Mouse (Mus musculus) MEL (cell line): ENCODE measurements around the gene Cpsf4. TPM values are rescaled to one million over a fixed set of nuclear protein-coding genes. Genes with fewer than 3 reads are reported as not detected.

Source experiments
- DNase-seq: peaks from one replicate; pipeline ENCODE4 v3.0.0; 2011; ENCODE audit warnings: low read depth, low spot score
- H3K27ac ChIP-seq: 2 replicates; pipeline ENCODE4 v1.5.1; 2012; ENCODE audit warnings: low read depth, mild to moderate bottlenecking, control low read depth, low read length, moderate library complexity; ENCODE audit not compliant: control insufficient read depth
- H3K27me3 ChIP-seq, 2 experiments: fragments of 150-350 bp in 1 of 2; sonication (generic) in 1 of 2; 2 replicates each; pipeline ENCODE4 v1.6.1; 2012; ENCODE audit warnings: low read length in 2 of 2, mild to moderate bottlenecking in 2 of 2, improper control_type of control experiment in 1 of 2, moderate library complexity in 1 of 2; ENCODE audit not compliant: insufficient read depth in 2 of 2, control insufficient read depth in 1 of 2
- H3K36me3 ChIP-seq, 2 experiments: 2 replicates each; pipeline ENCODE4 v1.6.1; 2012 to 2014; ENCODE audit warnings: low read length in 2 of 2, improper control_type of control experiment in 1 of 2, inconsistent platforms in 1 of 2, mild to moderate bottlenecking in 1 of 2; ENCODE audit not compliant: insufficient read depth in 2 of 2, control insufficient read depth in 1 of 2
- H3K4me1 ChIP-seq, 2 experiments: fragments of 150-350 bp in 1 of 2; sonication (generic) in 1 of 2; 2 replicates each; pipeline ENCODE4 v1.6.1; 2012; ENCODE audit warnings: low read length in 2 of 2, improper control_type of control experiment in 1 of 2, mild to moderate bottlenecking in 1 of 2; ENCODE audit not compliant: insufficient read depth in 2 of 2, control insufficient read depth in 1 of 2
- H3K4me3 ChIP-seq, 2 experiments: fragments of 150-350 bp in 1 of 2; sonication (generic) in 1 of 2; 2 replicates each; pipeline ENCODE4 v1.5.1; 2012; ENCODE audit warnings: low read depth in 2 of 2, low read length in 2 of 2, mild to moderate bottlenecking in 2 of 2, moderate library complexity in 2 of 2, control low read depth in 1 of 2, improper control_type of control experiment in 1 of 2; ENCODE audit not compliant: control insufficient read depth in 1 of 2, insufficient read depth in 1 of 2
- H3K79me2 ChIP-seq: 2 replicates; pipeline ENCODE4 v1.6.1; 2012; ENCODE audit warnings: mild to moderate bottlenecking, low read length, moderate library complexity; ENCODE audit not compliant: control insufficient read depth, poor library complexity, insufficient read depth
- H3K9ac ChIP-seq: 2 replicates; pipeline ENCODE4 v1.6.1; 2012; ENCODE audit warnings: low read depth, mild to moderate bottlenecking, control low read depth, low read length, moderate library complexity; ENCODE audit not compliant: control insufficient read depth, poor library complexity, severe bottlenecking
- H3K9me3 ChIP-seq: fragments of 150-350 bp; sonication (generic); replicated peaks from 2 replicates; pipeline ENCODE4 v1.6.1; 2012; ENCODE audit warnings: mild to moderate bottlenecking, low read length, improper control_type of control experiment, moderate library complexity; ENCODE audit not compliant: insufficient read depth
- BHLHE40 ChIP-seq: IDR thresholded peaks from 2 replicates; pipeline ENCODE4 v1.6.1; 2012; ENCODE audit warnings: low read depth, mild to moderate bottlenecking, inconsistent platforms, low read length, improper control_type of control experiment, borderline replicate concordance
- CHD1 ChIP-seq: IDR thresholded peaks from 2 replicates; pipeline ENCODE4 v1.6.1; 2012; ENCODE audit warnings: low read depth, mild to moderate bottlenecking, inconsistent platforms, low read length, improper control_type of control experiment
- CHD2 ChIP-seq: IDR thresholded peaks from 2 replicates; pipeline ENCODE4 v1.6.1; 2011; ENCODE audit warnings: low read length, improper control_type of control experiment
- E2F4 ChIP-seq: IDR thresholded peaks from 2 replicates; pipeline ENCODE4 v1.6.1; 2011; ENCODE audit warnings: low read depth, low read length, improper control_type of control experiment, borderline replicate concordance
- ELF1 ChIP-seq: IDR thresholded peaks from 2 replicates; pipeline ENCODE4 v1.6.1; 2014; ENCODE audit warnings: low read depth, mild to moderate bottlenecking, inconsistent platforms, low read length, improper control_type of control experiment, moderate library complexity
- EP300 ChIP-seq, 2 experiments: IDR thresholded peaks; 2 replicates each; pipeline ENCODE4 v1.6.1; 2011; ENCODE audit warnings: improper control_type of control experiment in 2 of 2, low read length in 2 of 2, low read depth in 1 of 2, mild to moderate bottlenecking in 1 of 2
- ETS1 ChIP-seq: IDR thresholded peaks from 2 replicates; pipeline ENCODE4 v1.6.1; 2012; ENCODE audit warnings: low read depth, mild to moderate bottlenecking, inconsistent platforms, low read length, improper control_type of control experiment, moderate library complexity
- GABPA ChIP-seq: IDR thresholded peaks from 2 replicates; pipeline ENCODE4 v1.6.1; 2012; ENCODE audit warnings: low read depth, mild to moderate bottlenecking, inconsistent platforms, low read length, improper control_type of control experiment, moderate library complexity
- GATA1 ChIP-seq: IDR thresholded peaks from 2 replicates; pipeline ENCODE4 v1.6.1; 2011; ENCODE audit warnings: low read depth, low read length, improper control_type of control experiment
- HCFC1 ChIP-seq: IDR thresholded peaks from 2 replicates; pipeline ENCODE4 v1.6.1; 2012; ENCODE audit warnings: low read depth, mild to moderate bottlenecking, inconsistent platforms, low read length, improper control_type of control experiment, moderate library complexity
- JUND ChIP-seq: IDR thresholded peaks from 2 replicates; pipeline ENCODE4 v1.6.1; 2011; ENCODE audit warnings: low read depth, mild to moderate bottlenecking, improper control_type of control experiment, low read length
- KAT2A ChIP-seq: conservative IDR thresholded peaks from 2 replicates; pipeline ENCODE4 v1.6.1; 2012; ENCODE audit warnings: low read depth, low read length, improper control_type of control experiment, inconsistent platforms
- MAFK ChIP-seq: IDR thresholded peaks from 2 replicates; pipeline ENCODE4 v1.6.1; 2011; ENCODE audit warnings: low read depth, mild to moderate bottlenecking, low read length, improper control_type of control experiment, borderline replicate concordance
- MAX ChIP-seq: IDR thresholded peaks from 2 replicates; pipeline ENCODE4 v1.6.1; 2011; ENCODE audit warnings: low read length, improper control_type of control experiment
- MAZ ChIP-seq: IDR thresholded peaks from 2 replicates; pipeline ENCODE4 v1.6.1; 2012; ENCODE audit warnings: low read depth, mild to moderate bottlenecking, inconsistent platforms, low read length, improper control_type of control experiment
- MEF2A ChIP-seq: IDR thresholded peaks from 2 replicates; pipeline ENCODE4 v1.6.1; 2014; ENCODE audit warnings: low read depth, mild to moderate bottlenecking, inconsistent platforms, low read length, improper control_type of control experiment; ENCODE audit not compliant: poor library complexity, insufficient replicate concordance, severe bottlenecking; ENCODE audit errors: extremely low read depth
- MXI1 ChIP-seq: IDR thresholded peaks from 2 replicates; pipeline ENCODE4 v1.6.1; 2011; ENCODE audit warnings: mild to moderate bottlenecking, low read depth, low read length, improper control_type of control experiment
- MYB ChIP-seq: IDR thresholded peaks from 2 replicates; pipeline ENCODE4 v1.6.1; 2011; ENCODE audit warnings: mild to moderate bottlenecking, low read depth, low read length, improper control_type of control experiment
- MYC ChIP-seq: IDR thresholded peaks from 2 replicates; pipeline ENCODE4 v1.6.1; 2011; ENCODE audit warnings: low read depth, mild to moderate bottlenecking, low read length, improper control_type of control experiment, moderate library complexity
- NELFE ChIP-seq: IDR thresholded peaks from 2 replicates; pipeline ENCODE4 v1.6.1; 2011; ENCODE audit warnings: low read depth, low read length, improper control_type of control experiment
- NRF1 ChIP-seq: IDR thresholded peaks from 2 replicates; pipeline ENCODE4 v1.6.1; 2014; ENCODE audit warnings: low read depth, mild to moderate bottlenecking, inconsistent platforms, low read length, improper control_type of control experiment, moderate library complexity; ENCODE audit not compliant: poor library complexity, insufficient read depth, severe bottlenecking
- POLR2AphosphoS2 ChIP-seq: IDR thresholded peaks from 2 replicates; pipeline ENCODE4 v1.6.1; 2011; ENCODE audit warnings: low read length, improper control_type of control experiment
- POLR2AphosphoS5 ChIP-seq: IDR thresholded peaks from 2 replicates; pipeline ENCODE4 v1.6.1; 2012; ENCODE audit warnings: low read depth, borderline replicate concordance, mild to moderate bottlenecking, inconsistent platforms, low read length, moderate library complexity, mixed read lengths
- RAD21 ChIP-seq: IDR thresholded peaks from 2 replicates; pipeline ENCODE4 v1.6.1; 2011; ENCODE audit warnings: mild to moderate bottlenecking, low read depth, low read length, improper control_type of control experiment
- SIN3A ChIP-seq: IDR thresholded peaks from 2 replicates; pipeline ENCODE4 v1.6.1; 2012; ENCODE audit warnings: low read length, improper control_type of control experiment, inconsistent platforms
- SMC3 ChIP-seq: IDR thresholded peaks from 2 replicates; pipeline ENCODE4 v1.6.1; 2011; ENCODE audit warnings: low read depth, low read length, improper control_type of control experiment
- TAL1 ChIP-seq: IDR thresholded peaks from 2 replicates; pipeline ENCODE4 v1.6.1; 2012; ENCODE audit warnings: mild to moderate bottlenecking, inconsistent platforms, low read length, moderate library complexity, mixed read lengths
- TCF12 ChIP-seq: IDR thresholded peaks from 2 replicates; pipeline ENCODE4 v1.6.1; 2014; ENCODE audit warnings: low read depth, mild to moderate bottlenecking, inconsistent platforms, low read length, improper control_type of control experiment, moderate library complexity
- ZC3H11A ChIP-seq: IDR thresholded peaks from 2 replicates; pipeline ENCODE4 v1.6.1; 2012; ENCODE audit warnings: low read depth, mild to moderate bottlenecking, inconsistent platforms, low read length, improper control_type of control experiment
- ZKSCAN1 ChIP-seq: IDR thresholded peaks from 2 replicates; pipeline ENCODE4 v1.6.1; 2012; ENCODE audit warnings: low read depth, mild to moderate bottlenecking, inconsistent platforms, low read length, improper control_type of control experiment, moderate library complexity
- ZNF384 ChIP-seq: IDR thresholded peaks from 2 replicates; pipeline ENCODE4 v1.6.1; 2012; ENCODE audit warnings: low read depth, mild to moderate bottlenecking, inconsistent platforms, low read length, improper control_type of control experiment
- polyA plus RNA-seq, 2 experiments: library from polyadenylated mRNA; stranded (reverse) in 1 of 2; unstranded in 1 of 2; fragments of >175 nt in 1 of 2; fragments of >200 nt in 1 of 2; gene quantifications; 2 replicates each; pipeline versions ENCODE4 v1.2.1 to v1.2.4; 2012; ENCODE audit warnings: low replicate concordance in 2 of 2, low read depth in 1 of 2; ENCODE audit not compliant: insufficient read length in 2 of 2, insufficient read depth in 1 of 2, missing spikeins in 1 of 2
- total RNA-seq: library from RNA; depleted of rRNA; stranded (reverse); fragments of 300-350 nt; gene quantifications from 2 replicates; pipeline ENCODE4 v1.2.3, GENCODE M21; 2012

The Cpsf4 gene
- total and polyA plus RNA-seq, 3 experiments = 75.3 to 88.2 TPM; not detected in 1

GRCm38 (mm10) chr5:145219981-145220380, 53.0 kb downstream of the Cpsf4 start:
- Histone ChIP-seq H3K9ac (no peak overlapping the region), H3K9me3 (no peaks in the 10 kb centered on the region), H3K4me1 (peaks cover 3 to 14% of the 10 kb centered on the region in 2 experiments; a peak in 2 of 4 replicates), H3K27ac (no peak overlapping the region), H3K79me2 (no peaks in the 10 kb centered on the region; the same call in 1 of the 2 replicates), H3K4me3 (no peak overlapping the region), H3K36me3 (peaks cover 0 to 3% of the 10 kb centered on the region in 2 experiments), H3K27me3 (no peaks in the 10 kb centered on the region)
- TF ChIP-seq MEF2A (no peak), TAL1 (no peak), KAT2A (no peak)
- no peak for DNase-seq

- H3K9me3 ChIP-seq = no peaks in the 10 kb centered on the region
- no peaks in the 10 kb centered on the region; the same call in 1 of the 2 replicates for H3K79me2 ChIP-seq
- peaks cover 3 to 14% of the 10 kb centered on the region in 2 experiments; a peak in 2 of 4 replicates for H3K4me1 ChIP-seq
- peak overlapping the region; percentile 72 for H3K9ac ChIP-seq
- DNase-seq = peak; percentile 88
- H3K27ac ChIP-seq = peak overlapping the region; percentile 98
- H3K4me3 ChIP-seq = peak overlapping the region; percentile 64 to 76
- peaks cover 0 to 3% of the 10 kb centered on the region in 2 experiments; a peak in 3 of 4 replicates for H3K36me3 ChIP-seq
- H3K27me3 ChIP-seq = no peaks in the 10 kb centered on the region
- TF ChIP-seq ETS1 = peak; percentile 86
- no peak for TF ChIP-seq ELF1
- no peak; the same call in 1 of the 2 replicates for TF ChIP-seq E2F4
- no peak; the same call in 1 of the 2 replicates for TF ChIP-seq MAZ
- TF ChIP-seq POLR2AphosphoS2 = peak; percentile 12; the same call in 1 of the 2 replicates
- TF ChIP-seq GATA1 = peak; percentile 51; the same call in 1 of the 2 replicates
- no peak for TF ChIP-seq NRF1
- no peak for TF ChIP-seq GABPA
- no peak; the same call in 1 of the 2 replicates for TF ChIP-seq MAFK
- TF ChIP-seq ZKSCAN1 = peak; percentile 95
- TF ChIP-seq JUND = 0 out of 2 replicates have a peak, but pooled peaks have one; percentile 11
- TF ChIP-seq TAL1 = no peak; the same call in 1 of the 2 replicates
- TF ChIP-seq HCFC1 = no peak
- no peak for TF ChIP-seq NELFE
- no peak for TF ChIP-seq SMC3
- TF ChIP-seq MAX = peak; percentile 55
- no peak for TF ChIP-seq CHD2
- TF ChIP-seq MYB = peak; percentile 66; the same call in 1 of the 2 replicates
- TF ChIP-seq CHD1 = no peak
- no peak for TF ChIP-seq ZC3H11A
- TF ChIP-seq EP300 (IDR thresholded peaks at IDR 0.05; ENCODE audit: low read depth in 1 of 2, low read length in 2 of 2) = peak; percentile 76 to 88
- TF ChIP-seq RAD21 = no peak
- TF ChIP-seq MXI1 = peak; percentile 10; the same call in 1 of the 2 replicates
- peak; percentile 62; the same call in 1 of the 2 replicates for TF ChIP-seq TCF12
- no peak for TF ChIP-seq POLR2AphosphoS5
- no peak for TF ChIP-seq ZNF384
- TF ChIP-seq BHLHE40 = no peak
- no peak for TF ChIP-seq SIN3A
- TF ChIP-seq MYC = peak; percentile 33; the same call in 1 of the 2 replicates
- no peak for TF ChIP-seq MEF2A
These were observed 55.8 kb downstream of the Cpsf4 start for GRCm38 (mm10) chr5:145222840-145223239.
